Mouse (Mus musculus): ENCODE results near the gene Izumo2. TPM values are rescaled to one million over a fixed set of nuclear protein-coding genes. Genes with fewer than 3 reads are reported as not detected.
A peak's percentile ranks its signal among the peaks of the same experiment; 100 is the strongest.

The Izumo2 gene
- total and polyA plus RNA-seq, 2 experiments from 2014 or later = not detected

- Histone ChIP-seq H3K27ac (ENCODE audit: low read depth, low read length) (no peak overlapping the region), H3K4me2 (ENCODE audit: low read depth, low read length, poor library complexity, severe bottlenecking) (no peak overlapping the region), H3K36me3 (ENCODE audit: insufficient read depth, low read length) (no peaks in the 10 kb centered on the region), H3K27me3 (ENCODE audit: insufficient read depth, low read length) (peaks cover 6% of the 10 kb centered on the region; the same call in 1 of the 2 replicates), H3K9me3 (ENCODE audit: low read length) (no peaks in the 10 kb centered on the region), H3K4me3 (ENCODE audit: low read depth, low read length) (no peak overlapping the region), H3K4me1 (ENCODE audit: insufficient read depth, low read length) (peaks cover 7% of the 10 kb centered on the region; the same call in 1 of the 2 replicates), H3K9ac (replicated peaks; ENCODE audit: low read length, poor library complexity, severe bottlenecking) (no peak overlapping the region)
- WGBS = 71% methylated on average over 6 of the region's 6 CpGs
- DNase-seq (ENCODE audit: low spot score) (no peak), ATAC-seq (ENCODE audit: low FRiP score) (no peak)
- no peak for TF ChIP-seq CTCF (IDR thresholded peaks at IDR 0.05)
These were observed 33.4 kb upstream of the Izumo2 start for GRCm38 (mm10) chr7:44675171-44675570.

- Histone ChIP-seq H3K36me3 (ENCODE audit: insufficient read depth, low read length) (no peaks in the 10 kb centered on the region), H3K4me1 (ENCODE audit: insufficient read depth, low read length) (0 out of 2 replicates have a peak, but pooled peaks cover 3% of the 10 kb centered on the region), H3K9ac (replicated peaks; ENCODE audit: low read length, poor library complexity, severe bottlenecking) (no peak overlapping the region), H3K27me3 (ENCODE audit: insufficient read depth, low read length) (no peaks in the 10 kb centered on the region), H3K27ac (ENCODE audit: low read depth, low read length) (no peak overlapping the region), H3K4me2 (ENCODE audit: low read depth, low read length, poor library complexity, severe bottlenecking) (no peak overlapping the region), H3K4me3 (ENCODE audit: low read depth, low read length) (no peak overlapping the region), H3K9me3 (ENCODE audit: low read length) (no peaks in the 10 kb centered on the region)
- 45% methylated on average over 4 of the region's 4 CpGs for WGBS
- ATAC-seq (ENCODE audit: low FRiP score) (no peak), DNase-seq (ENCODE audit: low spot score) (no peak)
- no peak for TF ChIP-seq CTCF (IDR thresholded peaks at IDR 0.05)
These were observed 32.4 kb upstream of the Izumo2 start for GRCm38 (mm10) chr7:44676126-44676525.

GRCm38 (mm10) chr7:44676611-44677010 lies 31.9 kb upstream of the Izumo2 start:
- H3K9ac ChIP-seq (replicated peaks; ENCODE audit: low read length, poor library complexity, severe bottlenecking) = no peak overlapping the region
- H3K4me2 ChIP-seq (ENCODE audit: low read depth, low read length, poor library complexity, severe bottlenecking) = no peak overlapping the region
- H3K36me3 ChIP-seq (ENCODE audit: insufficient read depth, low read length) = no peaks in the 10 kb centered on the region
- no peak for TF ChIP-seq CTCF (IDR thresholded peaks at IDR 0.05)
- no peak overlapping the region for H3K4me3 ChIP-seq (ENCODE audit: low read depth, low read length)
- H3K27me3 ChIP-seq (ENCODE audit: insufficient read depth, low read length) = no peaks in the 10 kb centered on the region
- 0 out of 2 replicates have a peak, but pooled peaks have one; percentile 23 for ATAC-seq (ENCODE audit: low FRiP score)
- no peaks in the 10 kb centered on the region for H3K4me1 ChIP-seq (ENCODE audit: insufficient read depth, low read length)
- WGBS = 48% methylated on average over 2 of the region's 2 CpGs
- H3K27ac ChIP-seq (ENCODE audit: low read depth, low read length) = no peak overlapping the region
- no peaks in the 10 kb centered on the region for H3K9me3 ChIP-seq (ENCODE audit: low read length)
- DNase-seq (ENCODE audit: low spot score) = peak; percentile 74

GRCm38 (mm10) chr7:44683656-44684055 lies 24.9 kb upstream of the Izumo2 start:
- no peak for TF ChIP-seq CTCF (IDR thresholded peaks at IDR 0.05)
- Histone ChIP-seq H3K27ac (ENCODE audit: low read depth, low read length) (no peak overlapping the region), H3K9ac (replicated peaks; ENCODE audit: low read length, poor library complexity, severe bottlenecking) (no peak overlapping the region), H3K4me3 (ENCODE audit: low read depth, low read length) (no peak overlapping the region), H3K9me3 (ENCODE audit: low read length) (no peaks in the 10 kb centered on the region), H3K4me1 (ENCODE audit: insufficient read depth, low read length) (no peaks in the 10 kb centered on the region), H3K4me2 (ENCODE audit: low read depth, low read length, poor library complexity, severe bottlenecking) (no peak overlapping the region), H3K27me3 (ENCODE audit: insufficient read depth, low read length) (no peaks in the 10 kb centered on the region), H3K36me3 (ENCODE audit: insufficient read depth, low read length) (no peaks in the 10 kb centered on the region)
- ATAC-seq (ENCODE audit: low FRiP score) = no peak
- WGBS = 84% methylated on average over 8 of the region's 8 CpGs
- no peak for DNase-seq (ENCODE audit: low spot score)

GRCm38 (mm10) chr7:44685531-44686402 lies 22.8 kb upstream of the Izumo2 start:
- 57% methylated on average over 17 of the region's 17 CpGs for WGBS
- TF ChIP-seq CTCF (IDR thresholded peaks at IDR 0.05) = no peak
- Histone ChIP-seq H3K4me3 (ENCODE audit: low read depth, low read length) (no peak overlapping the region), H3K4me1 (ENCODE audit: insufficient read depth, low read length) (no peaks in the 10 kb centered on the region), H3K9ac (replicated peaks; ENCODE audit: low read length, poor library complexity, severe bottlenecking) (no peak overlapping the region), H3K27ac (ENCODE audit: low read depth, low read length) (no peak overlapping the region), H3K27me3 (ENCODE audit: insufficient read depth, low read length) (no peaks in the 10 kb centered on the region), H3K9me3 (ENCODE audit: low read length) (no peaks in the 10 kb centered on the region), H3K4me2 (ENCODE audit: low read depth, low read length, poor library complexity, severe bottlenecking) (no peak overlapping the region), H3K36me3 (ENCODE audit: insufficient read depth, low read length) (no peaks in the 10 kb centered on the region)
- ATAC-seq (ENCODE audit: low FRiP score) (no peak), DNase-seq (ENCODE audit: low spot score) (peak; percentile 59)

- WGBS = 66% methylated on average over 3 of the region's 3 CpGs
- TF ChIP-seq CTCF (IDR thresholded peaks at IDR 0.05) = peak; percentile 39
These were observed 19.7 kb upstream of the Izumo2 start for GRCm38 (mm10) chr7:44688890-44689289.

More at GRCm38 (mm10) chr7:44688890-44689289, 19.7 kb upstream of the Izumo2 start:
- Histone ChIP-seq H3K9me3 (ENCODE audit: low read length) (no peaks in the 10 kb centered on the region), H3K9ac (replicated peaks; ENCODE audit: low read length, poor library complexity, severe bottlenecking) (no peak overlapping the region), H3K4me2 (ENCODE audit: low read depth, low read length, poor library complexity, severe bottlenecking) (no peak overlapping the region), H3K36me3 (ENCODE audit: insufficient read depth, low read length) (no peaks in the 10 kb centered on the region), H3K4me3 (ENCODE audit: low read depth, low read length) (no peak overlapping the region), H3K27ac (ENCODE audit: low read depth, low read length) (no peak overlapping the region), H3K27me3 (ENCODE audit: insufficient read depth, low read length) (no peaks in the 10 kb centered on the region), H3K4me1 (ENCODE audit: insufficient read depth, low read length) (no peaks in the 10 kb centered on the region)
- DNase-seq (ENCODE audit: low spot score) = no peak
- ATAC-seq (ENCODE audit: low FRiP score) = no peak

Data from midbrain, postnatal 0 days (tissue).